Mouse (Mus musculus): ENCODE results near the gene Pnpla2.
"Not testable (repeated sequence)": the region's sequence is repeated elsewhere in the genome, so short reads cannot be mapped to it uniquely, and the experiment has no call there.

The Pnpla2 gene

GRCm38 (mm10) chr7:141454967-141455551 is at the start of gene Pnpla2:
Pnpla2 (plus strand) TSS chr7:141455198.
- peak; percentile 94 for DNase-seq

- DNase-seq: no peak
These were observed 49.5 kb upstream of the Pnpla2 start for GRCm38 (mm10) chr7:141405466-141405865.

- DNase-seq: not testable (repeated sequence)
These were observed 47.3 kb upstream of the Pnpla2 start for GRCm38 (mm10) chr7:141407670-141408069.

GRCm38 (mm10) chr7:141408833-141409232 is 46.2 kb upstream of the Pnpla2 start:
- peak; percentile 88 for DNase-seq

- no peak for DNase-seq
These were observed 44.4 kb upstream of the Pnpla2 start for GRCm38 (mm10) chr7:141410631-141411030.

- no peak for DNase-seq
These were observed 43.3 kb upstream of the Pnpla2 start for GRCm38 (mm10) chr7:141411667-141412066.

- no peak for DNase-seq
These were observed 41.7 kb upstream of the Pnpla2 start for GRCm38 (mm10) chr7:141413331-141413730.

GRCm38 (mm10) chr7:141413809-141414584 is 41.0 kb upstream of the Pnpla2 start, which contains the start of gene Gatd1:
Gatd1 (minus strand) TSS chr7:141414136.
- DNase-seq: peak; percentile 100

GRCm38 (mm10) chr7:141416144-141416841 is 38.7 kb upstream of the Pnpla2 start:
- no peak for DNase-seq

- DNase-seq: no peak
These were observed 37.0 kb upstream of the Pnpla2 start for GRCm38 (mm10) chr7:141417731-141418681.

- peak; percentile 73 for DNase-seq
These were observed 36.0 kb upstream of the Pnpla2 start for GRCm38 (mm10) chr7:141418970-141419369.

GRCm38 (mm10) chr7:141420030-141420702 is 34.8 kb upstream of the Pnpla2 start:
- DNase-seq: no peak

GRCm38 (mm10) chr7:141423811-141424210 is 31.2 kb upstream of the Pnpla2 start:
- DNase-seq: no peak

GRCm38 (mm10) chr7:141426948-141427730 is 27.9 kb upstream of the Pnpla2 start:
- no peak for DNase-seq

- no peak for DNase-seq
These were observed 26.3 kb upstream of the Pnpla2 start for GRCm38 (mm10) chr7:141428701-141429100.

GRCm38 (mm10) chr7:141429310-141429709 is 25.7 kb upstream of the Pnpla2 start, which contains the start of gene Cend1:
Cend1 (minus strand) TSS chr7:141429491.
- peak; percentile 84 for DNase-seq

GRCm38 (mm10) chr7:141429840-141430584 is 25.0 kb upstream of the Pnpla2 start:
- no peak for DNase-seq

GRCm38 (mm10) chr7:141430585-141431240 is 24.3 kb upstream of the Pnpla2 start:
- DNase-seq: no peak

- no peak for DNase-seq
These were observed 23.4 kb upstream of the Pnpla2 start for GRCm38 (mm10) chr7:141431434-141432185.
